Mouse (Mus musculus): ENCODE results near the gene Shisal2a.

The Shisal2a gene

DNA sequence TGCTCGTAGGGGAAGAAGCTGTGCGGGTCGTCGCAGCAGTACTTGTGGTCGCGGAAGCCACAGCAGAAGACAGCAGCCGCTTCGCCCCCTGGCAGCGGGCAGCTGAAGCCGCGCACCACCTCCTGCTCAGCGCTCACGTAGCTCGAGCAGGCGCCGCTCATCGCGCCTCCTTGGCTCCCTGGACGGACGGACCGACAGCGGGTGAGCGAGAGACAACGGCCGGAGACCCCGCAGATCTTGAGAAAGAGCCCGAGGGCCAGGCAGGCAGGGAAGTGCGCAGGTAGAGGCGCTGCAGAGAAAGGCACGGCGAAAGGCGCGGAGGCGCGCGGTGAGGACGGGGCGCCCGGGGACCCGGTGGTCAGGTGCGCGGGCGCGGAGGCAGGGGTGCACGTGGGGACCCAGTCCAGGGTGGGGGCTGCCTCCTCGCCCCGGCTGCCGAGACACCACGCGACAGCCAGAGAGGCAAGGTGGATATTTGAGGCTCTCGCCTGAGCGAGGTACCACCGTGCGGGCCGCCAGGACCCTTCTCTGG lies at the start of gene Shisal2a:
Gene Shisal2a (minus strand): TSS at position 167 of the 532 bp plus-strand sequence.
- no peak for DNase-seq (ENCODE audit: low read depth)

DNA sequence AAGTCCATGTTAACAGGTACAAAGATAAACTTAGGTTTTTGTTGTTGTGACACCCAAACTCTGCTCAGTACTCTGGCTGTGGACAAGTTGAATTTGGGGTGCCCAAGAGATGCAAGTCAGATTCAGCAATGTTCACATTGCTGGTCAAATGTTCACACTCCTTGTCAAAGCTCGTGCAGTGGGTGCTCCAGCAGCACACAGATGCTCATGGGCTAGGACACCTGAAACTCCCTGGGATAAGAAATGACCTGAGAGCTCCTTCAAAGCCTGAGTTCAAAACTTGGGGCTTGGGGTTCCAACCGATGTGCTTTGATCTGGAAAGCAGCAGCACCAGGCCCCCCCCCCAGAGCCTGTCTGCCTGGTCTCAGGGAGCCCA lies 48.4 kb upstream of the Shisal2a start:
- DNase-seq (ENCODE audit: low read depth) = no peak

DNA sequence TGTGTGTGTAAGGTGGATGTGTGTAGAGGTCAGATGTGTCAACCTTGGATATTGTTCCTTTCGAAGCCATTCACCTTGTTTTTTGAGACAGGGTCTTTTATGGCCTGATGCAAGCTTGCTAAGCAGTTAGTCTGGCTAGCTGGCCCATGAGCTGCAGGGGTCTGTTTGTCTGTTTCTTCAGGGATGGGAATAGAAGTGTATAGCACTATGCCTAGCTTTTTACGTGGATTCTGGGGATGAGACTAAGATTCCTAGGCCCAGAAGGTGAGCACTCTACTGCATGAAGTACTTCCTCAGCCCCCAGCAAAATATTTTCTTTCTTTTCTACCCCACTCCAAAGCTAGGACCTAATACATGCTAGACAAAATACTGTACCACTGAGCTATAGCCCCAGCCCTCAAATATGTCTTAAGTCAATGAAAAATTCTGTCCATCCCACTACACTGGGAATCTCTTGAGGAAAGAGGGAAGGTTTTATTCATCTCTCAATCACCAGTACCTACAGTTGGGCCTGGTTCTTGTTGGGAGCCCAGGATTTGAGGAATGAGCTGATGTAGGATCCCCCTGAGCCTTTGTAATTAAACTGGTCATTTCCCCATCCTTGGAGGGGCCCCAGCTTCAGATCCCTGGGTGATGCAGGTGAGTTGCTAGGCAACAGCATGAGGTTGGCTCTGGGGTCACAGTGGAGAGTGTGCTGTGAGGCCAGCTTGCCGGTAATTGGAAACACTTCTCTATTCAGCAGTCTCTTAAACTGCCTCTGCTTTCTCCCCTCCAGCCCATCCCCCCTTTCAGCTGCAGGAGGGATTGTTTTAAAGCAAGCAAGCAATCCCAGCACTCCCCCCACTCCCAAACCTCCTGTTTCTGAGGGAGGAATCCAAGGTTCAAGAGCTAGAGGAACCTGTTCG lies 47.8 kb upstream of the Shisal2a start:
- DNase-seq (ENCODE audit: low read depth) = no peak

DNA sequence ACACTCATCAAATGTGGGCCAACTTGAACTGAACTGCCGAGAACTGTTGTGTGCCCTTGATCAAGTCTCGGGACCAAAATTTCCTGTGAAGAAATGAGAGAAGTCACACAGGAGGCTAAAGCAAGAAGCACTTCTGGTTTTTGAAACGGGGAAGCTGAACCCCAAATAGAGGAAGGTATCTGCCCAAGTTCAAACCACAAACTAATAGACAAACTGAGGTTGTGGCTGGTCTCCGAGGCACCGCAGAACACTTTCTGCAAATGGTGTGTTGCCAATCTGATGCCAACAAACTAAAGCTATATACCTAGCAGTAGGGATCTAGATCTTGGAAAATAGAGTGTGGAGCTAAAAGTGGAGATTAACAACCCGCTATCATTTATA lies 45.2 kb upstream of the Shisal2a start:
- peak; percentile 76 for DNase-seq (ENCODE audit: low read depth)

DNA sequence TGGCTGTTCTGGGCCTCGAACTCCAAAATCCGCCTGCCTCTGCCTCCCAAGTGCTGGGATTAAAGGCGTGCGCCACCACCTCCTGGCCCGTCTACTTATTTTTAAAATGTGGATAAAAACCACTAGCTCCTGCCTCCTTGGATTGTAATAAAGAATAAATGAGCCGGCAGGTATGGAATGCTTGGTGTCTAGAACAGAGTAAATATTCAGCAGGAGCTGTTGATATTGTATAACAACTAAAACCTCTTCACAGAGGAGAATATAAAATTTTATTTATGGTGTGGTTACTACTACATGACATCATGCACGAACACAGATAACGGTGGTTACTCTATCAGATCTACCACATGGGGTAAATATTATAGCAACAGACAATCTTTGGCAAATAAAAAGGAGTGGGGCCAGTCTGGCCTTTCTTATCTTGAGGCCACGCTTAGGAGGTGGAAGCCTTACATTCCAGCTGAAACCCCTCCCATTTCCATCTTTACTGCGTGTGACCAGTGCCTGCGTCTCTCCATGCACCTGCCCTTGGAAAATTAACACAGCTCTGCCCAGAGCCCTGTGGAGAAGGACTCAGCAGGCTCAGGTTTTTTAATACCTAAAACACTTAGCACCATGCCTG lies 44.7 kb upstream of the Shisal2a start:
- DNase-seq (ENCODE audit: low read depth) = peak; percentile 65

DNA sequence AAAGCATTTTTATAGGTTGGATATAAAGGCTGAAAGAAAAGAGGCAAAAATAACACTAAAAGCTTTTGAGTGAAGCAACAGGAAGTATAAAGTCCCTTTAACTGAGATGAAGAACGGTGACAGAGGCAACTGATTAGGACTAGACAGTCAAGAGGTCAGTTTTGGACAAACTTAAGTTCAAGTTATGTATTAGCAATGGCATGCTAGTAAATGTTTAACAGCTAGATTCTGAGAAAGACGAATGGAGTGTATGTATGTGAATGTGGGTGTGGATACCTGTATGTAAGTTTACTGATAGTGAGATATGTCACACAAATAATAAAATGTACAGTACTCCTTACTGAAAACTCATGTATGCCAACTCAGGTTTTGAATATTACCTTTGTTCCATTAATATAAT lies 41.4 kb upstream of the Shisal2a start:
- DNase-seq (ENCODE audit: low read depth) = no peak

DNA sequence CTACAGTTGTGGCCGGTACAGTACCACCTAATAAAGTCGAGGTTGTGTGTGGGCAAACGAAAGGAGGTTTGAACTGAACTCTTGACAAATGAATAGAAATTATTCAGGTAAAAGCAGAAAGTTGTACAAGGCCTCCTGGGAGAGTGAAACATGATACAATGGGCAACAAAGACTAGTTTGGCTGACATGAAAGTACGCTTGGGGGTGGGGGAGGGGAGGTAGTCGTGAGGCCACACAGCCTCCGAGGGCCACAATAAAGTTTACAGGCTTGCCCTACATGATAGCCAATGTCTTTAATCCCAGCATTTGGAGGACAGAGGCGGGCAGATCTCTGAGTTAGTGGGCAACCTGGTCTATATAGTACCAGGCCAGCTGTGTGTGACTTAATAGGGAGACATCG lies 24.5 kb upstream of the Shisal2a start:
- no peak for DNase-seq (ENCODE audit: low read depth)

DNA sequence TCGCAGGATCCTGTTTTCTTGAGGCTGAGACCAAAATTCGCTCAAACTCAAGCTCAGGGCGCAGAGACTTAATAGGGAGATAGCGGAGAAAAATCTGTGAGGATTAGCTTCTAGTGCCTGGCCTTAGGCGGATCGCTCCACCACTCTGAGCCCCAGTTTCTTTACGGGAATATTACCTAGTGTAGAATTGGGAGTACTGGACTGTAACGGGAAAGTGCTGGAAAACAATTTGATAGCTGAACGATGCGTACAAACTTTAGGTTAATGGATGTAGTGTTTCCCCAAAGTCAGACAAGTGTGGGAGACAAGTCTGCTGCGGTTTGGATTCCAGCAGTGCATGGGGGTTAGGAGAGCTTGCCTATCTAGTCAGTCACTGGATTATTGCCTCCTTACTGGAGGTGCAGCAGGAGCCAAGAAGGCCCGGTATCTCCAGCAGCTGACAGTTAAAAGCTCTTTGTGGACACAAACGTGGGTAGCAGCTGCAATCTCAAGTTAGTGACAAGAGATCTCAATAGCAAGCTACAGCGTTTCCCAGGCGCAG lies 23.8 kb upstream of the Shisal2a start, which contains the start of gene Gpx7:
Gene Gpx7 (minus strand): TSS at position 101 of the 541 bp plus-strand sequence.
- no peak for DNase-seq (ENCODE audit: low read depth)

DNA sequence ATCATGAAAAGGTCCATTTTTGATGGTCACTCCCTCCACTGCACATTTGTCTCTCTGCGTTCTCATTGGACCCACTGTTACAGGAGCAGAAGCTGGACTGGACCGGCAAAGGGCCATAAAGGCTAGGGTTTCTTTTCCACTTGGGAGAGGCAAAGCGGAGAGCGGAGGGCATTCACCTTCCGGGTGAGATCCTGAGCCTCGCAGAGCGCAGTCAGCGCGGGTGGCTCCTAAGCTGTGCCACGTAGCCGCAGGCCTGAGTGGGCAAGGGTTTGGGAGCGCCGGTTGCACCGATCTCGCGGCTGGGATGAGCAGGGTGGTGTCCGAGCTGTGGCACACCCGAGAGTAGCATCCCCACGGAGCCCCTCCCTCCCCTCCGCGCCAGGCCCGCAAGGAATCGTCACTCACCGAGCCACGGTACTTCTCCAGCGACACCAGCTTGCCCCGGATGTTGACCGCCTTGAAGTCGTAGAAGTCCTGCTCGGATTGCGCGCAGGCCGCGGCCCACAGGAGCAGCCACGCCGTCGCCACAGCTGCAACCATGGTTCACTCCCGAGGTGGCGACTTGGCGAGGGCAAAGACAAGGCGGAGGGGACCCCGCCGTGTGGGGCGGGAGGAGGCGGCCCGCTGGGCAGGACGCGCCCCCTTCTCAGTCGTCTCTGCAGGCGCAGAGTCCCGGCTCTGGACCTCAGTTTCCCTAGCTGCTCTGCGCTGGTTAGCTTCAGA lies 23.1 kb upstream of the Shisal2a start:
- no peak for DNase-seq (ENCODE audit: low read depth)

DNA sequence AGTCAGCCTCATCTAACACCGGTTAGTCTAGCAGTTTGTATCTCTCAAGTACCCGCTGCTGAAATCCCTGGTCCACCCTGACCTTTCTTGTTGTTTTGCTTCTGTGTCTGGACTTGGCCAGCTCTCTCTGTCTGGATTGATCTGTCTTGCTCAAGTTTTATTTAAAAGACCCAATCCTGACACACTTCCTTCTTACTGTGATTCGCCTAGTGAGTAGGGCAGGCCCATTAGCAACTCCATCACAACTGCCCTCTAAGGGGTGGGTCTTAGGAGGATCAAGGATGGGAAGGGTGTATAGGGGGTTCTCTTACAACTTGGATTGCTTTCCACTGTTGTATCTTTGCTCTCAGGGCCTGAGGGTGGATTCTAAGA lies 22.6 kb upstream of the Shisal2a start:
- no peak for DNase-seq (ENCODE audit: low read depth)

DNA sequence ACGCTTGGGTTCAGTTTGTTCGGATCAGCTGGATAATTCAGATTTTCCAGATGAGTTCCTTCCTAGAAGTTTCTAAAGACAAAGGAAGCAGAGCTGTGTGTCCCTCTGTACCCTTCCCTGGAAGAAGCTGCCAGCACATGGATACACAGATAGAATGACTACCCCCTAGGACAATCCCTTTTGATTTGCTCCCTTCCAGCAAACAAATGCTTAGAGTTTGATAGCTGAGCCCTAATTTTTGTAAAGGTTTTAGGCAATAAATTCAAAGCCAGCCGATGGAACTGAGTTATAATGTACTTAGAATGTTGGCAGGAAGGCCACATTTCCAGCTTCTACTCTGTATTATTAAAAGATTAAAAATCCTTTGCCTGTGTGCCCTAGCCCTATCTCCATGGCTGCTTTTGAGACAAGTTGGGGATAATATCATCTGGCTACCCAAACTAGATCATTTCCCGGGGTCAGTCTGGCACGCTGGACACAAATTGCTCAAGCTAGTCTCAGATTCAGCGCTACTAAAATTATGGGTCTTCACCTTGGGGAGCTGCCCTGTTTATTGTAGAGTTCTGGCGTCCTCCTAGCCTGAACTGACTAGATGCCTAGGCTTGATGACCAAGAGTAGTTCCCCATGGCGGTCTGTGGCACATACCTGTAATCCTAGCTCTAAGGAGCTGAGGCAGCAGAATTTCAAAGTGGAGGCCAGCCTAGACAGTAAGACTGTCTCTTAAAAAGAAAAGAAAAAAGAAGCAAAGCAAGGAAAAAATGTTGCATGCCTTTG lies 20.9 kb upstream of the Shisal2a start:
- no peak for DNase-seq (ENCODE audit: low read depth)

DNA sequence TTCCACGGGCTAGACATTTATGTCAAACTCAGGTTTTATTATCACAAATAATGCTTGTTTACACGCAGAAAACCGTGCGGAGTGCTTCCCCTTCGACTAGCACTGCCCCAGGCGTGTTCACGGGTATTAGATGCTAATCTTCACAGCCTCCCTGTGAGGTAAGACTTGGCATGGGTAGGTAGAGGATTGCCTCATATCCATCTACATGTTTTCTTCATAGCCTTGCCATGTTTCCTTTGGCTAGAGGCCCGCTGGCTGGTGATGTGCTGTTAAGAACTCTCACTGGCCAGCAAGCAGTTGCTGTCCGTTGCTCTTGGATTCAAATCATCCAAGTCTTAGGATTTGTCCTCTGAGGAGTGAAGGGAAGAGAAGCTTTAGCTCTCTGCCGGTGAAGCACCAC lies 17.2 kb upstream of the Shisal2a start:
- DNase-seq (ENCODE audit: low read depth) = no peak

DNA sequence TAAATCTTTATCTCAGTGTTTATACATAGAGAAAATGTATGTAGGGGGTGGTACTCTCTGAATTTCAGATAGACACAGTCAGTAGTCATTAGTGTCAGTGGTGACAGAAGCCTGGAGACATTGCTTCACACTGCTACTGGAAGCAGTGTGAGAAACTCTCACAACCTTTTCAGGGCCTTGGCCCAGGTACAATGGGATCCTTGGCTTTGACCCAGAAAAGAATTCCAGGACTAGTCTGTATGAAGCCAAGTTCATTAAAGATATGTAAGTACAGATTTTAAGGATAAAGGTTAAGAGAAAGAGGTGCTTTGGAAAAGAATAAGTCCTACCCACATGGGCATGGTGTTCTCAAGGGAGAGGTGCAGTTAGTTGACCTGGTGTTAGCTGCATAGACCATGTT lies 11.1 kb upstream of the Shisal2a start:
- DNase-seq (ENCODE audit: low read depth) = no peak

DNA sequence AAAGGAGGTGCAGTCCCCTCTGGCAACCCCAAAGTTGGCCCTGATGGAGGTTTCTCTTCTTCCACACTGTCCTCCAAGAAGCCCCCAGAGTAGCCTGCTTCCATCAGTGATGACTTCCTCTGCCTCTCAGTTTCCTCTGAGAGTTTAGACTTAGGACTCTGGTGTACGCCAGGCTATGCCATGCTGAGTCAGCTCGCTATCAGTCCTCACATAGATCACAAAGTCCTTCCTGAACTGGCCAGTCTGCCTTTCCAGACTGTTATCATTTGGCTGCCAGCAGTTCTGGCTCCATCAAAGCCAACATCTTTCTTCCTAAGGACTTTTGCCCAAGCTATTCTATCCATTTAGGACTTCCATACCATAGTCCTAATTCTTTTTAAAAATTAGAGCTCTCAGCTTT lies 9.4 kb upstream of the Shisal2a start:
- peak; percentile 64 for DNase-seq (ENCODE audit: low read depth)

DNA sequence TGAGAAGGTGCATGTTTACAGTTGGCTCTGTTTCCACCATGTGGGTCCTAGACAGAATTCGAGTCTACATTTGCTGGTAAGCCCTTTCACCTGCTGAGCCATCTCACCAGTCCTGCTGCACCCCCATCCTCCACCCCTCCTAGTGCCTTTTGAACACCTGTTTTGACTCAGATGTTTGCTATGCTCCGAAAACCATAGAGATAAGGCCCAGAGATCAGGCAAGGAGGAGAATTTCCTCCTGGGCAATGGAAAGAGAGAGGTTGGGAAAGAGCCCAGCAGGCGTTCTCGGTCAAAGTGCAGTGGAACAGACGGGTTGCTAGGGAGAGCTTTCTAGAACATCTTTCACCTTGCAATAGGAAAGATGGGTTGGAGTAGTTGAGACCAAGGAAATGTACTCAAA lies 8.0 kb upstream of the Shisal2a start:
- DNase-seq (ENCODE audit: low read depth) = no peak

DNA sequence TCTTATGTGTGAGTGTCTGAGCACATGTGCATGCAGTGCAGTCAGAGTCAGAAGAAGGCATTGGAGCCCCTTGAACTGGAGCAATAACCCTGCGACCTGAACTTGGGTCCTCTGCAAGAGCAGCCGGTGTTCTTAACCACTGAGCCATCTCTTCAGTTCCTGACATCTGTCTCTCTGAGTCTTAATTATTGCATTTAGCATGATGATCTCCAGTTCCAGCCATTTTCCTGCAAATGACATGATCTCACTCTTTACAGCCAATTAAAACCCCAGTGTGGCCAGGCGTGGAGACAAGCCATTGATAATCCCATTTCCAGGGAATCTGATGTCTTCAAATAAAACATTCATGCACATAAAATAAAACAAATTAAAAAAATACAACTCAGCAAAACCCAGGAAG lies 5.6 kb upstream of the Shisal2a start:
- no peak for DNase-seq (ENCODE audit: low read depth)

DNA sequence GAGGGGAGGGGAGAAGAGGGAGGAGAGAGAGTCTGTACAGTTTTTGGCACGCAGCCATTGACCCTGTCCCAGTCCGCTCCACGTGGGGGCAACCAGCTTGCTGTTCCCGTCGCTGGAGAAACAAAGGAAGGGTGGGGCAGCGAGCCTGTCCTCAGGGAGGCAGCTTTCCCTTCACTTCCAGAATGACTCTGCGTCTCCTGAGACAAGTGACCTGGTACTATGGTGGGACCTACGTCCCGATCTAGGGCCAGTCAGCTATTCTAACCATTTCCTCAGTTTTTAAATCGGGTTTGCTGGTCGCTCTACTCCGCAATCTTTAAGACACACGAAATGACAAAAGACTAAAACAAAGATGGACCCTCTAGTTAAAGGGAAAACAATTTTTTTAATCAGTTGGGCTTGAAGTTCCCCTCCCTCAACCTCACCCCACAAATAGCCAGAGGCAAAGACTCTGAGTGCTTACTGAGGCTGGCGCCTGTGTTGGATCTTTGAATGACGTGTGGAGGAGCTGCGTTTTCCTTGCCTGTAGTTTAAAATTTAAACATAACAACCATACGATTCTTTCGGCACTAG lies 4.6 kb upstream of the Shisal2a start:
- peak; percentile 55 for DNase-seq (ENCODE audit: low read depth)

DNA sequence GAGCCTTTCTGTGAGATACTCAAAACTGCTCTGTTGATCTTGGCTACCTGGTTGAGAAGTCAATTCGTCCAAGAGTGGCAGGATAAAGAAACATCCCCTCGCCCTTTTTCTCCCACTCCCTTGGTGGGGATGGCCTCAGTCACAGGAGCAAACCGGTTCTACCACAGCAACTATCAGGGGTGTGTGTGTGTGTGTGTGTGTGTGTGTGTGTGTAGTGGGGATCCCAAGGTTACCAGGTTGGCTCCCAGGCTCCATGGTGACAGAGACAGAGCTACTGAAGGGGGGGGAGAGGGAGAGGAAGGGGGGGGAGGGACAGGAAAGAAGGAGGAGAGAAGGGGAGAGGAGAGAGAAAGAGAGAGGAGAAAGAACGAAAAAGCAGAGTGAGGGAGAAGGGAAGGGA lies 4.0 kb upstream of the Shisal2a start:
- DNase-seq (ENCODE audit: low read depth) = no peak

DNA sequence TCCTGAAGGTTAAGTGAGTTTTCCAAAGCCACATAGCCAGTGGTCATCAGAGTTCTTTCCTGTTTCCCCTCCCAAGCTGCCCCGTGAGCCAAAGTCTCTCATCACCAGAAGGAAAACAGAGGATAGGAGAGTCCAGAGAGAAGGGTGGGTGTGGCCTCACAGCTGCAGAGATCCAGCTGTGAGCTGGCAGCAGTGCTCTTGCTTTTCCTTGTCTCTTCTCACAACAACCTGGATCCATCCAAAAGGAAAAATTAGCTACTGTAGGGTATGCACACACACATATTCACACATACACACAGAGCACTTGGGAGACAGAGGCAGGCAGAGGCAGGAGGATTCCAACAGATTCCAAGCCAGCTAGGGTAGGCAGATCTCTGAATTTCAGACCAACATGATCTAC lies 2.9 kb upstream of the Shisal2a start:
- DNase-seq (ENCODE audit: low read depth) = no peak

DNA sequence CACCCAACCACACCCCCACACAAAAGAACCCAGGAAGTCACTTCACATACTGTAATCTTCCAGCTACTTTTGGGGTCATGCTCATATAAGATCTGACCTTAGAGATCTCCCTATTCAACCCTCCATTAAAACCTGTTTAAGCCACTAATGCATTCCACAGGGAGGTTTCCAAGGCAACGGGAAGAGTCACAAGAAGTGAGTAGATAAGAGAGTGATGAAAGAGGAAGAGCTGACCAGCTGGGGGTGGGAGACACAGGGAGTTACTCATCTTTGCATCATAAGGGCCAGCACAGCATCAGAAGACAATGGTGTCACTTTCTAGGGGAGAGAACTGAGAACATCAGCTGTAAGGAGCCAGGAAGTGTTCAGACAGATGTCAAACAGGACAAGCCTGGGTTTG lies 3.0 kb downstream of the Shisal2a start:
- DNase-seq (ENCODE audit: low read depth) = peak; percentile 80

DNA sequence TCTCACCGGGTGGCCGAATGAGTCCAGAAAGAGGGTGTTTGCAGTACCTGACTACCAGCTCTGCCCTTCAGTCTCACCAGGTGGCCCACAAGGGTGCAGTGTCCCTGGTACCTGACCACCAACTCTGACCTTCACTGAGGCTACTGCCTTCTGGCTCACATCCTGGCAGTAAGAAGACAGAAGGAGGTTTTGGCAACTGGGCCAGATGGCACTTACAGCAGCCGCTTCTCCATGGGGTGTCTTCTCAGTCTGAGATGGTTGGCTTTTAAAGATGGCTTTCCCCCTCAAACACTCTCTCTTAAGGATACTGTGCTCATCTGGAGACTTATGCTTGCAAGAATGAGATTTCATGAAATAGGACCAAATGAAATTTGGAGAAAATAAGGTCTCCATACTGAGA lies 3.7 kb downstream of the Shisal2a start:
- DNase-seq (ENCODE audit: low read depth) = no peak
